Mouse (Mus musculus): ENCODE results near the gene Atp8a2.

DNA sequence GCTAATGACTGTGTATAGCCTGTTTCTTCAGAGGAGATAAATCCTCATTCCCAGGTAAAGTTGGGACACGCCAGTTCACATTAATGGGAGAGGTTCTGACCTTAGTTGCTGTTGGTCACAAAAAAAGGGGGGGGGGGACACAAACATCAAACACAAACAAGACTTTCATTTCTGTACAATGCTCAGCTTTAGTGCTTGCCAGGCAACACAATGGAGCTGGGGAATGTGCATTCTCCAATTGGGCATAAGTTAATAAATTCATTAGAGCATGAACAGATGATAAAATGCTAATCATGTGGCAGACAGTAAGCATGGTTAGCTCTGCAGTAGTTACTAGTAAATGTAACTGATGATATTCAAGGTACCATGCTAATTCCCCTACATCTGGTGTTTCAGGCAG lies 195.2 kb downstream of the Atp8a2 start:
- TF ChIP-seq CTCF (IDR thresholded peaks at IDR 0.05; ENCODE audit: borderline replicate concordance, extremely low read depth, insufficient read depth, insufficient read length), result no peak
- no peak for TF ChIP-seq POLR2A (IDR thresholded peaks at IDR 0.05; ENCODE audit: borderline replicate concordance, extremely low read depth, insufficient read depth, insufficient read length, poor library complexity, severe bottlenecking)
